Mouse (Mus musculus): ENCODE data around the gene Npr3. TPM values are rescaled to one million over a fixed set of nuclear protein-coding genes. Genes with fewer than 3 reads are reported as not detected.

Gene Npr3
- polyA plus RNA-seq, 1 experiment = 2.9 TPM

Other genes starting within 250 kb of the Npr3 start
- gene Sub1, start 89.7 kb upstream of the Npr3 start, polyA plus RNA-seq (2012; rRNA removed) = 225 and 234 TPM in 2 replicates
- gene Zfr, start 210.5 kb upstream of the Npr3 start, polyA plus RNA-seq (2012; rRNA removed) = 160 TPM in 2 replicates

Measured in frontal cortex, adult 2 months (tissue).